Mouse (Mus musculus) ES-E14 (cell line): ENCODE data around the gene Ahdc1.

ENCODE experiments used
- CHD2 ChIP-seq: IDR thresholded peaks from 2 replicates; pipeline ENCODE4 v1.6.1; 2014; ENCODE audit warnings: mild to moderate bottlenecking, low read depth, low read length, inconsistent platforms
- HCFC1 ChIP-seq: IDR thresholded peaks from 2 replicates; pipeline ENCODE4 v1.6.1; 2012; ENCODE audit warnings: low read length, inconsistent platforms, borderline replicate concordance; ENCODE audit not compliant: insufficient read depth

- no peak for TF ChIP-seq HCFC1
- no peak for TF ChIP-seq CHD2
Measured at GRCm38 (mm10) chr4:133078947-133079346, 67.9 kb downstream of the Ahdc1 start.
